Mouse (Mus musculus): ENCODE measurements at regions not wholly inside any gene's neighbourhood (a gene's known extent, or its start where the extent isn't known, plus 50 kb on each side); places are given as distances from the start of the nearest gene placed in this dataset.
A peak's percentile ranks its signal among the peaks of the same experiment; 100 is the strongest.

DNA sequence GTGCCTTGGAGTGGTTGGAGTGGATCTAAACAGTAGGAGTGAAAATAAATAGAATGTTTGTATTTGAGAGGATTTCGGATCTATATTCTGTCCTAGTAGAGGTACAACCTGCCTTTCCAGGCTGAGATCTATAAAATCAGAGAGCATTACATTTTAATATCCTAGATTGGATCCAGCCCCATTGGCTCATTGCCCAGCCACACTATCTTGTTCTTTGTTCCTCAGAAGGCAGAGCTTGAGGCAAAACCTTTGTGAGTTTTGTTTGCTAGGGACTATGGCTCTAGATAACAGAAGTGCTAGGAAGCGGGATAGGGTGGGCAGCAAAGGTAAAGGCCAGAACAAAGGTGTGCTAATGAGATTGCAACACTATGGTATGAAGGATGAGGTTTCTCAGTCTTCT lies 78.7 kb upstream of the Cntln start:
- TF ChIP-seq FOSL1 (IDR thresholded peaks at IDR 0.05; ENCODE audit: insufficient read depth, low read length, poor library complexity, severe bottlenecking) (no peak), CTCF (IDR thresholded peaks at IDR 0.05; ENCODE audit: control insufficient read depth, insufficient read depth, insufficient read length) (no peak), CEBPB (IDR thresholded peaks at IDR 0.05; ENCODE audit: low read depth) (no peak), USF1 (IDR thresholded peaks at IDR 0.05; ENCODE audit: low read depth) (no peak), MYOD1 (IDR thresholded peaks at IDR 0.05; ENCODE audit: control insufficient read depth, insufficient read length, low read depth) (no peak), MYOG (IDR thresholded peaks at IDR 0.05; ENCODE audit: control insufficient read depth, extremely low read depth, insufficient read length) (no peak), MAX (IDR thresholded peaks at IDR 0.05) (no peak)
- H3K4me3 ChIP-seq (ENCODE audit: insufficient read depth, poor library complexity, severe bottlenecking): no peak overlapping the region

GRCm38 (mm10) chr4:84793156-84793919 lies 90.8 kb upstream of the Cntln start:
- H3K4me3 ChIP-seq (ENCODE audit: insufficient read depth, poor library complexity, severe bottlenecking): no peak overlapping the region
- no peaks in the 10 kb centered on the region for H3K36me3 ChIP-seq (ENCODE audit: control insufficient read depth, insufficient read depth)
- no peaks in the 10 kb centered on the region for H3K79me2 ChIP-seq (ENCODE audit: control insufficient read depth, insufficient read depth)
- TF ChIP-seq CTCF (IDR thresholded peaks at IDR 0.05; ENCODE audit: control insufficient read depth, insufficient read depth, insufficient read length): no peak
- no peak for TF ChIP-seq CEBPB (IDR thresholded peaks at IDR 0.05; ENCODE audit: low read depth)
- no peak for TF ChIP-seq MYOG (IDR thresholded peaks at IDR 0.05; ENCODE audit: control insufficient read depth, extremely low read depth, insufficient read length)
- TF ChIP-seq FOSL1 (IDR thresholded peaks at IDR 0.05; ENCODE audit: insufficient read depth, low read length, poor library complexity, severe bottlenecking): no peak
- H3K27me3 ChIP-seq (ENCODE audit: control insufficient read depth, insufficient read depth, insufficient read length): no peaks in the 10 kb centered on the region
- H3K79me3 ChIP-seq (ENCODE audit: low read depth): no peaks in the 10 kb centered on the region
- no peak overlapping the region for H3ac ChIP-seq (ENCODE audit: control insufficient read depth, insufficient read length, low read depth)

More for the DNA sequence above, 78.7 kb upstream of the Cntln start:
- Histone ChIP-seq H3K79me2 (ENCODE audit: control insufficient read depth, insufficient read depth) (no peaks in the 10 kb centered on the region), H3K79me3 (ENCODE audit: low read depth) (no peaks in the 10 kb centered on the region), H3K36me3 (ENCODE audit: control insufficient read depth, insufficient read depth) (no peaks in the 10 kb centered on the region), H3K27me3 (ENCODE audit: control insufficient read depth, insufficient read depth, insufficient read length) (no peaks in the 10 kb centered on the region), H3ac (ENCODE audit: control insufficient read depth, insufficient read length, low read depth) (no peak overlapping the region)

GRCm38 (mm10) chr4:84786583-84786982 lies 97.5 kb upstream of the Cntln start:
- H3K79me3 ChIP-seq (ENCODE audit: low read depth): no peaks in the 10 kb centered on the region
- H3K36me3 ChIP-seq (ENCODE audit: control insufficient read depth, insufficient read depth): no peaks in the 10 kb centered on the region
- no peak overlapping the region for H3K4me3 ChIP-seq (ENCODE audit: insufficient read depth, poor library complexity, severe bottlenecking)
- H3K79me2 ChIP-seq (ENCODE audit: control insufficient read depth, insufficient read depth): no peaks in the 10 kb centered on the region
- H3K27me3 ChIP-seq (ENCODE audit: control insufficient read depth, insufficient read depth, insufficient read length): no peaks in the 10 kb centered on the region
- no peak overlapping the region for H3ac ChIP-seq (ENCODE audit: control insufficient read depth, insufficient read length, low read depth)
- no peak for TF ChIP-seq MAX (IDR thresholded peaks at IDR 0.05)
- TF ChIP-seq CTCF (IDR thresholded peaks at IDR 0.05; ENCODE audit: control insufficient read depth, insufficient read depth, insufficient read length): no peak
- TF ChIP-seq USF1 (IDR thresholded peaks at IDR 0.05; ENCODE audit: low read depth): peak; percentile 30

GRCm38 (mm10) chr4:84768161-84768560 lies 93.1 kb upstream of the Bnc2 start:
- H3K27me3 ChIP-seq (ENCODE audit: control insufficient read depth, insufficient read depth, insufficient read length): no peaks in the 10 kb centered on the region
- H3K4me3 ChIP-seq (ENCODE audit: insufficient read depth, poor library complexity, severe bottlenecking): no peak overlapping the region
- H3K79me2 ChIP-seq (ENCODE audit: control insufficient read depth, insufficient read depth): no peaks in the 10 kb centered on the region
- no peak overlapping the region for H3ac ChIP-seq (ENCODE audit: control insufficient read depth, insufficient read length, low read depth)
- TF ChIP-seq MYOG (IDR thresholded peaks at IDR 0.05; ENCODE audit: control insufficient read depth, extremely low read depth, insufficient read length) (no peak), USF1 (IDR thresholded peaks at IDR 0.05; ENCODE audit: low read depth) (no peak), CEBPB (IDR thresholded peaks at IDR 0.05; ENCODE audit: low read depth) (no peak), MYOD1 (IDR thresholded peaks at IDR 0.05; ENCODE audit: control insufficient read depth, insufficient read length, low read depth) (no peak), CTCF (IDR thresholded peaks at IDR 0.05; ENCODE audit: control insufficient read depth, insufficient read depth, insufficient read length) (no peak), MAX (IDR thresholded peaks at IDR 0.05) (no peak), FOSL1 (IDR thresholded peaks at IDR 0.05; ENCODE audit: insufficient read depth, low read length, poor library complexity, severe bottlenecking) (no peak)
- no peaks in the 10 kb centered on the region for H3K79me3 ChIP-seq (ENCODE audit: low read depth)
- no peaks in the 10 kb centered on the region for H3K36me3 ChIP-seq (ENCODE audit: control insufficient read depth, insufficient read depth)

DNA sequence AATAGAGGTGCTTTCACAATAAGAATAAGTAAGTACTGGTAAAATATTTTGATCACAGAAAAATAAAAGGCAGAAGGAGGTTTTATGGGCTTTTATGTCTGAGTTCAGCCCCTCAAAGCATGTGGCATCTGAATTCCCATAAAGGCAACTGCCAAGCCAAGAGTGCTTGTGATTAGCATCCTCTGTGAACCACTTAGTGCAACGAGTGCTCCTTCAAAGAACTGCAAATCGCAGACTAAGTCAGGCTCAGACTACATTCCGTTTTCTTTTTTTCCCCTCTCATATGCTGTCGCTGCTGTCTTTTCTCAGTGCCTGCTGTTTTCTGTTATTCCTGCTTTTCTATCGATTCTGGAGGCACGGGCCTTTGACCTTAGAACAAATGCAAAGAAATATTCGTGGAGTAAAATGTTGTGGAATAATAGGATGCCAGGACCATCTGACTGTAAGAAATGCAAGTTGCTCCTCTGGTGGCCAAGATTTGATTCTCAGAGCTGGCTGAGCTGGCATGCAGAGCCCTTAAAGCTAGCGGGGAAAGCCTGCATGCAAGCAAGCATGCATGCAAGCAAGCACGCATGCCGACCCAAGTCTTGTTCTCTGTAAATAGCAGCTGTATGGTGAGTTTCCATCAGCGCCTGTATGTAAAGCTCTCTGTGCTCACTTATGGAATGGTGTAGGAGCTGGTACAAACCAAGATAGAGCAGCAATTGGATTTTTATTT lies 91.8 kb upstream of the Bnc2 start:
- no peaks in the 10 kb centered on the region for H3K27me3 ChIP-seq (ENCODE audit: control insufficient read depth, insufficient read depth, insufficient read length)
- no peaks in the 10 kb centered on the region for H3K36me3 ChIP-seq (ENCODE audit: control insufficient read depth, insufficient read depth)
- H3ac ChIP-seq (ENCODE audit: control insufficient read depth, insufficient read length, low read depth): no peak overlapping the region
- H3K79me3 ChIP-seq (ENCODE audit: low read depth): no peaks in the 10 kb centered on the region
- H3K4me3 ChIP-seq (ENCODE audit: insufficient read depth, poor library complexity, severe bottlenecking): no peak overlapping the region
- no peaks in the 10 kb centered on the region for H3K79me2 ChIP-seq (ENCODE audit: control insufficient read depth, insufficient read depth)
- TF ChIP-seq MYOD1 (IDR thresholded peaks at IDR 0.05; ENCODE audit: control insufficient read depth, insufficient read length, low read depth): no peak
- no peak for TF ChIP-seq MYOG (IDR thresholded peaks at IDR 0.05; ENCODE audit: control insufficient read depth, extremely low read depth, insufficient read length)
- TF ChIP-seq CTCF (IDR thresholded peaks at IDR 0.05; ENCODE audit: control insufficient read depth, insufficient read depth, insufficient read length): no peak
- TF ChIP-seq USF1 (IDR thresholded peaks at IDR 0.05; ENCODE audit: low read depth): no peak
- no peak for TF ChIP-seq CEBPB (IDR thresholded peaks at IDR 0.05; ENCODE audit: low read depth)
- no peak for TF ChIP-seq MAX (IDR thresholded peaks at IDR 0.05)
- TF ChIP-seq FOSL1 (IDR thresholded peaks at IDR 0.05; ENCODE audit: insufficient read depth, low read length, poor library complexity, severe bottlenecking): no peak

Data from C2C12 (cell line).